Mouse (Mus musculus) layer of hippocampus, adult 2 months (tissue): ENCODE results near the gene Sart3. TPM values are rescaled to one million over a fixed set of nuclear protein-coding genes. Genes with fewer than 3 reads are reported as not detected.

Experiments
- DNase-seq, 2 experiments: peaks; one replicate each; pipeline ENCODE4 v3.0.0; 2022; ENCODE audit warnings: low spot score in 2 of 2
- H3K27ac ChIP-seq: fragments of 200-600 bp; 2 replicates; pipeline ENCODE4 v1.8.1; 2022
- H3K4me3 ChIP-seq: fragments of 200-600 bp; 2 replicates; pipeline ENCODE4 v1.8.1; 2022; ENCODE audit warnings: mild to moderate bottlenecking
- CTCF ChIP-seq: fragments of 200-600 bp; conservative IDR thresholded peaks from 2 replicates; pipeline ENCODE4 v1.8.1; 2022; ENCODE audit warnings: antibody characterized with exemption, mild to moderate bottlenecking, moderate library complexity
- total RNA-seq, 2 experiments: library from RNA; stranded (reverse); gene quantifications; 2 replicates each; pipeline ENCODE4 v1.2.3; 2021

The Sart3 gene
- total RNA-seq, 2 experiments from 2014 or later = 53.5 to 54.4 TPM

GRCm38 (mm10) chr5:113736113-113736502 lies 36.2 kb downstream of the Sart3 start:
- no peak for TF ChIP-seq CTCF
- no peak for DNase-seq

DNA sequence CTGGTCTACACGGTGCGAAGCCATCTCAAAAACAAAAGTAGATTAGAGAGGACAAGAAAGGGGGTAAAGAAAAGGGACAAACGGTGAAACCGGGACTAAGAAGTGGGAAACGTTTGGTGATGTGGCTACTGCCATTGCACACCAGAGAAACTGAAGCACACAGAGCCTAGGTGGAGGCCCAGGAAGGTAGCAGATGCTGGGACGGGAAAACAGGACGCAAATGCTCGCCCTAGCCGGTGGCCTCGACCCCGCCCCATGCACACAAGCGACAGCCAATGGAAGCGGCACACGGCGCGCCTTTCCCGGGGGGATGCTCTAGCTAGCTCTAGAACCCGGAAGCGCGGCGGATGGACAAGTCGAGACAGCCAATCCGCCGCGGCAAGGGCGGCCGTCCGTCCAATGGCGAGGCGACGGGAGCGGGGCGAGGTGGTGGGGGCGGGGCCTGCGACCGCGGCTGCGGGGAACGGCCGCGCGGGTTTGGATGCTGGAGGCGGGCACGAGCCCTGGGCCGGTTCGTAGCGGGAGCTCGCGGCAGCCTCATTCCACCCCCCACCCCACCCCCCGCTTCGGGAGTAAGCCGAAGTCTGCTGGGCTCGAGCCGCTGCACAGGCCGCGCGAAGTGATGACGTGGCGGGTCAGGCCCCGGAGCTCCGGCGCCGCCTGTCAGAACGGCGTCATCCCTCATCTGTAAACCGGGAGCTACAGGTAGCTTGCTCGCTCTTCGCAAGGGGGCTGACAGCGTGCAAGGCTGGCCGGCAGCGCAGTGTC lies 36.8 kb downstream of the Sart3 start, which contains the start of gene Ficd:
Ficd (plus strand) TSS at position 459 of the 768 bp plus-strand sequence.
- no peak for TF ChIP-seq CTCF
- H3K4me3 ChIP-seq = peak within 1 kb of the TSS; percentile 83
- peak; percentile 90 for DNase-seq
- peak within 1 kb of the TSS; percentile 94 for H3K27ac ChIP-seq

More at GRCm38 (mm10) chr5:113736113-113736502, 36.2 kb downstream of the Sart3 start:
- peak overlapping the region; percentile 83 for H3K4me3 ChIP-seq
- H3K27ac ChIP-seq = peak overlapping the region; percentile 94

DNA sequence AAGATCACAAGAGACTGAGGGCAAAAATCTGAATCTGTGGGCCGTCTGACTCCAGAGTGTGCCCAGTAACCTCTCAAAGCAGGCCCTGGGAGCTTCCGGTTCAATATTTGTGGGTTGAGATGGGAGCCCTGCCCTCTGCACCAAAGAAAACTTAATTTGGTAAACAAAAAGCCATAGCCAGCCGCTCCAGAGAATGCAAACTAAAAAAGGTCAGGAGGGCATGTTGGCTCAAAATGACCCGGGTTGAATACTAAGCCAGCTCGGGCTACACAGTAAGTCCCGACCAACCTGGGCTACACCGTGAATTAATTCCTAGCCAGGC lies 37.3 kb downstream of the Sart3 start:
- DNase-seq = no peak
- H3K4me3 ChIP-seq = peak overlapping the region; percentile 83
- TF ChIP-seq CTCF = no peak
- peak overlapping the region; percentile 94 for H3K27ac ChIP-seq

DNA sequence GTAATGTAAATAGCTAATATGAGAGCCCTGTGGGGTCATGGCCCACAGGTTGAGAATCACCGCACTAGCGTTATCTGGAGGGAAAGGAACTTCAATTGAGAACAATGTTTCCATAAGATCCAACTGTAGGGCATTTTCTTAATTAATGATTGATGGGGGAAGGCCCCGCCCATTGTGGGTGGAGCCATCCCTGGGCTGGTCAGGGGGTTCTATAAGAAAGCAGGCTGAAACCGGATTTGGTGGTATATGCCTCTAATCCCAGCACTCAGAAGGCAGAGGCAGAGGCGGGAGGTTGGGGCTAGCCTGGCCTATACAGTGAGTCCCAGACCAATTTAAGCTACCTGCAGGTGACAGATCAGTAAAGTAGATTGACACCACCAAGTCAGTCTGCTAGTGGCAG lies 37.9 kb downstream of the Sart3 start:
- DNase-seq = no peak
- TF ChIP-seq CTCF = no peak
- no peak overlapping the region for H3K4me3 ChIP-seq
- no peak overlapping the region for H3K27ac ChIP-seq

- no peak overlapping the region for H3K27ac ChIP-seq
- peak in 1 of 2 experiments; percentile 63 for DNase-seq
- no peak overlapping the region for H3K4me3 ChIP-seq
- peak; percentile 91 for TF ChIP-seq CTCF
These were observed 40.1 kb downstream of the Sart3 start for GRCm38 (mm10) chr5:113732182-113732581.

GRCm38 (mm10) chr5:113731174-113731573 lies 41.1 kb downstream of the Sart3 start:
- TF ChIP-seq CTCF = no peak
- Histone ChIP-seq H3K27ac (peak overlapping the region; percentile 87), H3K4me3 (no peak overlapping the region)
- DNase-seq = no peak

GRCm38 (mm10) chr5:113730641-113731121 lies 41.6 kb downstream of the Sart3 start:
- TF ChIP-seq CTCF = no peak
- H3K27ac ChIP-seq = peak overlapping the region; percentile 87
- DNase-seq = peak in 1 of 2 experiments; percentile 29
- no peak overlapping the region for H3K4me3 ChIP-seq

DNA sequence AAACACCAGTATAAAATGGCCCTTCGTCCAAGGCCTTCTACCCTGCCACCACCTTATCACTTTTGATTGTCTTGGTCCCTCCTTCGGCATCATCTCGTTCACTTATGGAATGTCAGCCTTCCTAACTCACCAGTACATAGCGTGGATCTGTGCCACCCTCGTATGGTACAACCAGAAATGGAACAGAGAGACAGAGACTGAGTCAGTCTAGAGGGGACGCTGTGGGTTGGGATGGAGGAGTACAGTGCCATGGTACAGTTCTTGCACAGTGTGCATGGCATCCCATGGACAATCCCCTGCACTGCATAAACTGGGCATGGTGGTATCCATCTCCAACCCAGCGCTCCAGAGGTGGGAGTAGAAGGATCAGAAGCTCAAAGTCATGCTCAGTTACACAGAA lies 43.6 kb downstream of the Sart3 start:
- Histone ChIP-seq H3K4me3 (no peak overlapping the region), H3K27ac (no peak overlapping the region)
- DNase-seq = no peak
- no peak for TF ChIP-seq CTCF

GRCm38 (mm10) chr5:113728011-113728410 lies 44.3 kb downstream of the Sart3 start:
- H3K27ac ChIP-seq = no peak overlapping the region
- no peak for DNase-seq
- H3K4me3 ChIP-seq = no peak overlapping the region
- no peak for TF ChIP-seq CTCF

GRCm38 (mm10) chr5:113727238-113727637 lies 45.1 kb downstream of the Sart3 start:
- no peak for DNase-seq
- H3K27ac ChIP-seq = no peak overlapping the region
- no peak for TF ChIP-seq CTCF
- no peak overlapping the region for H3K4me3 ChIP-seq

GRCm38 (mm10) chr5:113726618-113727017 lies 45.7 kb downstream of the Sart3 start:
- no peak for DNase-seq
- no peak overlapping the region for H3K4me3 ChIP-seq
- no peak for TF ChIP-seq CTCF
- H3K27ac ChIP-seq = no peak overlapping the region

DNA sequence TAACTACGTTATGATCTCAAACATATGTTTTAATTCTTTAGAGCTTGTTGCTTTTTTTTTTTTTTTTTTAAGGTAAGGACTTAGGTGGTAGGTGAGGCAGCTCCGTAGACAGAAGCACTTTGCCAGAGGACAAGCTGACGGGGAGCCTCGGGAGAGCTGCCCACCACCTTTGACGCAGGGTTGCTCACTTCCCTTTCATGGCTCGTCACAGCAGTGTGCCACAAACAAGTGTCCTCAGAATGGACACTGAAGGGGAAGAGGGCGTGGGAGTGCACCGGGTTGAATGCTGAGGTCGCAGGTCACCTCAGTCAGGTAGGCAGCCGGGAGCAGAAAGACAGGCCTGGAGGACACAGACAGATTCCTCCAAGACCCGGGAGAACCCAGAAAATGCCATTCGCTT lies 46.9 kb downstream of the Sart3 start:
- Histone ChIP-seq H3K27ac (no peak overlapping the region), H3K4me3 (no peak overlapping the region)
- DNase-seq = no peak
- no peak for TF ChIP-seq CTCF

- Histone ChIP-seq H3K4me3 (no peak within 1 kb of the TSS), H3K27ac (no peak within 1 kb of the TSS; the same call in 1 of the 2 replicates)
- DNase-seq = peak; percentile 76 to 92
- TF ChIP-seq CTCF = peak; percentile 91
These were observed 47.9 kb downstream of the Sart3 start, which contains the start of gene 1700069L16Rik for GRCm38 (mm10) chr5:113724446-113724845. 1700069L16Rik (minus strand) TSS chr5:113724772.
